Mouse (Mus musculus): ENCODE results near the gene Wnt5b.

The Wnt5b gene

DNA sequence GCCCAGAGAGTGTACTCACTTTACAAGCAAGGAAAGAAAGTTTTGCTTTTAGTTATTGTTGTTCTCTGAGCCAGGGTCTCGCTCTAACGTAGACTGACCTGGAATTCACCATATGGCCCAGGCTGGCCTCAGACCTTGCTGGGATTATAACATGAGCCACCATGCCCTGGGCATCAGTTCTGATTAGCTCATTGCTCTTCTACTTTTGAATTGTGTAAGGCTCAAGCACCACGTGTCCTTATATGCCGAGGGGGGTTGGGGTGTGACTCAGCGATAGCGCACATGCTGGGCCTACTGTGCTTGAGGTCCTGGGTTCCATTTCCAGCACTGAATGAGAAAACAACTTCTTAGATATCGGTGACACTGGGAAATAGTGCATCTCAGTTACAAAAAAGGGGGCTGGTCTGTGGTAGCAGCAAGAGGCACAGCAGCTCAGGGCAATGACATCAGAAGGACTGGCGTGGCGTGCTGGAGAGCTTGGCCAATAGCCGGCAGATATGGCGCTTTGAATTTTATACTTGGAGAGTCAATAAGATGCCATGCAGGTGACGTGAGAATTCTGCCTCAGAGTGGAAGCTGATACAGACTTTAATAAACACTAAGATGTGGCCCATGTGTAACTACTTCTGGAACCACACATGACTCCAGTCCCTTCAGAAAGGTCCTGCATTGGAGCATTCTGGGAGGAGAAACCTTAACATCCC is 57.6 kb downstream of the Wnt5b start:
- no peak for DNase-seq (ENCODE audit: low spot score in 2 of 2)

DNA sequence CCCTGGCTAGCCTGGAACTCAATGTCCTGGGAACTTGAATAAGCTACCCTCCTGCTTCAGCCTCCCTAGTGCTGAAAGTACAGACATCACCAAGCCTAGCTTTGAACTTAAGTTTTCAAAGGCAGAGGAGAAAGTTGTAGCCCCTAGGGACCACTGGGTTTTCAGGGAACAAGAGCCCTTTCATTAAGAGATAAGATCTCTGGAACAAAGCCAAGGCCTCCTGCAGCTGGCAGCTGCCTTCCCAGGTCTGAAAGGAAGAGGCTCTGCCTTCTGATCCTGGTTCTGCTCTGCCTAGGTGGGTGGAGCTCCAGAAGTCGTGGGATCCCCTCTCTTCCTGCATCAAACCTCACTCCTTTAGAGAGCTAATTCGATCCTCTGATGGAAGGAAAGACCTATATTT is 58.7 kb downstream of the Wnt5b start:
- DNase-seq (ENCODE audit: low spot score in 2 of 2): no peak

DNA sequence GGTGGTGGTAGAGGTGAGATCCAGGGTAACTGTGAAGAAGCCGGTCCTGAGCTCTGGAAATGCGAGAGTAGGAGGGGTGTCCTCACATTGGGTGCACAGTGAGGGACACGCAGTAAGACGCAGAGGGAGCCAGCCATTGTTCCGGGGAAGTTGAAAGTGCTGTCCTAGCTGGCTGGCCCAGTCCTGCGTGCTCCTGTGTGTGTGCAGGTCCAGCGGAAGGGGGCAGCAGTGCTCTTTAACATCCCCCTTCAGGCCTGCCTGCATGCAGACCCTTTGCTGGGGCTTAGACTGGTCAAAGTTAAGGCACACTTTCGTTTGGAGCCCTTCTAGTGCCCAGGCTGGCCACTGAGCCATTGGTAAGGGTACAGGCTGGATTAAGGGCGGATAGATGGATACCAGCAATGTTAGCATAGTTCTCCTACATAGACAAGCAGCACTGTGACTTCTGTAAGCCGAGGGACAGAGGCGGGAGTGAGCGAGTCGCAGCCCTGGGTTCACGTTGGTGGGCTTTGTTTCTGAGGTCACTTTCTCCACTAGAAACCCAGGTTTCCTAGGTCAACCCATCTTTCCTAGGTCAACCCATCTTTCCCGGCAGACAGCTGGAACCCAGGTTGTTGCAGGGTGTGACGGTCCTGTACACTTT is 61.1 kb downstream of the Wnt5b start:
- no peak for DNase-seq (ENCODE audit: low spot score in 2 of 2)

DNA sequence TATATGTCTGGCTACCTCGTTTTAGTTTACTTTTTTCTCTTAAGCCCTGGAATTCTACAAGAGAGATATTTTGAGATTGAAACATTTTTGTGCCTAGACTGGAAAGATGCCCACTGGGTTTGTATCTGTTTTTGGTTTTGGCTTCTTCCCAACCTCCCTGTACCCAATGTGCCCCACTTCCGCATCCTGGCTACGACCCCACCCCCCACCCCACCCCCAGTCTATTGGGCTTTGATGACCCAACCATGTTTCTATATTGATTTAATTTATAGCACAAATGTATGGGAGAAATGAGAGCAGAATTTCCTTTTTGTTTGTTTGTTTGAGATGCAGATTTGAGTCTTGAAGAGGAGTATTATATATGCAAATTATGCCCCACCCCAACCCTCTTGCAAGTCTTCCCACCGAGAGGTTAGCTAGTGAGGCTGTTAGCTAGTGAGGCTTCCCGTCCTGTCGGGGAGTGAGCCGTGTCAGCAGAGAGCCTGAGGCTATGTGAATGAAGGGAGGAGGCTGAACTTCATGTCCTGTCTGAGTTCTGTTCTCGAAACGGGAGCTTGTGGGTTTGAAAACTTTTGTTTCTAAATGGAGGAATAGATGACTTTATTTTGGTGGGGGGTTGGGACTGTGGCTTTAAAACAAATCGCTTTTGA is 62.3 kb downstream of the Wnt5b start:
- peak; percentile 18 to 37 for DNase-seq (ENCODE audit: low spot score in 2 of 2)

DNA sequence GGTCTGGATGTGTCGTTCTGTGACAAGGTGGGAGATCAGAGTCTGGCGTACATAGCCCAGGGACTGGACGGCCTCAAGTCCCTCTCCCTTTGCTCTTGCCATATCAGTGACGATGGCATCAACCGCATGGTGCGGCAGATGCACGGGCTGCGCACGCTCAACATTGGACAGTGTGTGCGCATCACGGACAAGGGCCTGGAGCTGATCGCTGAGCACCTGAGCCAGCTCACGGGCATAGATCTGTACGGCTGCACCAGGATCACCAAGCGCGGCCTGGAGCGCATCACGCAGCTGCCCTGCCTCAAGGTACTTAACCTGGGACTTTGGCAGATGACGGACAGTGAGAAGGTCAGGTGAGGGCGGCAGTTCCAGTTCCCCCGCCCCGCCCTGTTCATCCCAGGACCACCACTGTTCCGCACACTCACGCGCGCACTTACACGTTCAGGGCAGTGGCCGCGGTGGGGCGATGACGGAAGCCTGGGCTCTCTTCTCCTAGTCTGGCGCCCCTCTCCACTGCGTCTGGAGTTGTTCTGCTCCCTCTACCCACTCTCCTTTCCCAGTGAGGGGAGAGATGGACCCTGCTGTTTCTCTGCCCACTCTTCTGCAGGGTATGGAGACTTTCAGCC is 63.3 kb downstream of the Wnt5b start:
- DNase-seq (ENCODE audit: low spot score in 2 of 2): peak in 1 of 2 experiments; percentile 20

DNA sequence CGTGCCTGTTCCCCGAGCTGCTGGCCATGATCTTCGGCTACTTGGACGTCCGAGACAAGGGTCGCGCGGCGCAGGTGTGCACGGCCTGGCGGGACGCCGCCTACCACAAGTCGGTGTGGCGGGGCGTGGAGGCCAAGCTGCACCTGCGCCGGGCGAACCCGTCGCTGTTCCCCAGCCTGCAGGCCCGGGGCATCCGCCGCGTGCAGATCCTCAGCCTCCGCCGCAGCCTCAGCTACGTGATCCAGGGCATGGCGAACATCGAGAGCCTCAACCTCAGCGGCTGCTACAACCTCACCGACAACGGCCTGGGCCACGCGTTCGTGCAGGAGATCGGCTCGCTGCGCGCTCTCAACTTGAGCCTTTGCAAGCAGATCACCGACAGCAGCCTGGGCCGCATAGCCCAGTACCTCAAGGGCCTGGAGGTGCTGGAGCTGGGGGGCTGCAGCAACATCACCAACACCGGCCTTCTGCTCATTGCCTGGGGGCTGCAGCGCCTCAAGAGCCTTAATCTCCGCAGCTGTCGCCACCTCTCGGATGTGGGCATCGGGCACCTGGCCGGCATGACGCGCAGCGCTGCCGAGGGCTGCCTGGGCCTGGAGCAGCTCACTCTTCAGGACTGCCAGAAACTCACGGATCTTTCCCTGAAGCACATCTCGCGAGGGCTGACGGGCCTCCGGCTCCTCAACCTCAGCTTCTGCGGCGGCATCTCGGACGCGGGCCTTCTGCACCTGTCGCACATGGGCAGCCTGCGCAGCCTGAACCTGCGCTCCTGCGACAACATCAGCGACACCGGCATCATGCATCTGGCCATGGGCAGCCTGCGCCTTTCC is 64.1 kb downstream of the Wnt5b start:
- DNase-seq (ENCODE audit: low spot score in 2 of 2): peak; percentile 63 to 66

DNA sequence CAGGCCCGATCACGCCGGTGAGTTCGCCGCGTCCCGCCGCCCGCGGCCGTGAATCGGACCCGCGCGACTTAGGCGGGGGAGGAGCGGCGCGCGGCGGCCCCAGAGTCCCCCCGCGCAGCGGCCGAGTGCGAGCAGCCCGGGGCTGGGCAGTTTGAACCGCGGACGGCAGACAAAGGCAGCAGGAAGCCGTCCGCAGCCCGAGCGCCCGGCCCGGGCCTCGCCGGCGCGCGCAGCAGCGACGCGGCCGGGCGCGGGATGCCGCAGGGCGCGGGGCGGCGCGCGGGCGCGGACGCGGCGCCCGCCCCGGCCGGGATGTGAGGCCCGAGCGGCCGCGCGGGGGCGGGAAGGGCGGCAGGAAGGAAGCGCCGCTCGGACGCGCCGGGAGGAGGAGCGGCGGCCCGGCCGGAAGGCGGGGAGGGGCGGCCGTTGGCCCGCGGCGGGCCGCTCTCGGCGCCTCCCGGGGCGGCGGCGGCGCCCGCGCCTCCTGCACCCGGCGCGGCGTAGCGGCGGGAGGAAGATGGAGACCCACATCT is 64.7 kb downstream of the Wnt5b start, which contains the start of gene Fbxl14:
Gene Fbxl14, plus strand, starts transcription at position 326 of the 533 bp plus-strand sequence.
- DNase-seq (ENCODE audit: low spot score in 2 of 2): peak; percentile 74 to 75

DNA sequence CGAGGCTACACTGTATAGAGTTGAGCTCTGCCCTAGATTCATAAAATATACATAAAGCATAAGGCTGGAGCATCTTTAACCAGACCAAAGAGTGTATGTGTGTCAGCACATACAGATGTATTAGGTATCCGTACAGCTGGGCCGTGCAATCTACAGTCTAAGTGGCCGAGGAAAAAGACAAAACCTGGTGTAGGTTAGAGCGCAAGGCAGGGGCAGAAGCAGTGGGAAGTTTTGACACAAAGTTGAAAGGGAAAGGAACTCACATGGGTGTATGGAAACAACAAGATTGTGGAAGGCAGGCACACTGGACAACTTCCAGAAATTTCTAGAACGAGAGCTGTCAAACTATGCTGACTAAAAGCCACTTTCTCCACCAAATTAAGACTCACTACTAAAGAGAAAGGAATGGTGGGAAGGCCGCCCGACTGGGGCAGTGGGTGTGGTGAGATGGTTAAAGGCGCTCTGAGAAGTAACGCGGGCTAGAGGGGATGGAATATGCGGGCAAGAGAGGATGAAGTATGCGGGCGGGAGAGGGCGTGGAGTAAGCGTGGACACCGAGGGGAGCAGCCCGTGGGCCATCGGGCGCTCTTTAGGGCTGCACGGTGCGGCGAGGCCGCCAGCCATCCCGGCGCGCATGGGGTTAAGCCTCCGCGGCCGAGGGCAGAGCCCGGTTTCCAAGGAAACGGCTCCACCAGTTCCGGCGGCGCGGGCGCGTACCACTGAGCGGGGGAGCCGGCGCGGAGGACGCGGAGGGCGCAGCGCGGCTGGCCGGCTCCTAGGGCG is 65.4 kb downstream of the Wnt5b start:
- DNase-seq (ENCODE audit: low spot score in 2 of 2): peak; percentile 78 to 81

DNA sequence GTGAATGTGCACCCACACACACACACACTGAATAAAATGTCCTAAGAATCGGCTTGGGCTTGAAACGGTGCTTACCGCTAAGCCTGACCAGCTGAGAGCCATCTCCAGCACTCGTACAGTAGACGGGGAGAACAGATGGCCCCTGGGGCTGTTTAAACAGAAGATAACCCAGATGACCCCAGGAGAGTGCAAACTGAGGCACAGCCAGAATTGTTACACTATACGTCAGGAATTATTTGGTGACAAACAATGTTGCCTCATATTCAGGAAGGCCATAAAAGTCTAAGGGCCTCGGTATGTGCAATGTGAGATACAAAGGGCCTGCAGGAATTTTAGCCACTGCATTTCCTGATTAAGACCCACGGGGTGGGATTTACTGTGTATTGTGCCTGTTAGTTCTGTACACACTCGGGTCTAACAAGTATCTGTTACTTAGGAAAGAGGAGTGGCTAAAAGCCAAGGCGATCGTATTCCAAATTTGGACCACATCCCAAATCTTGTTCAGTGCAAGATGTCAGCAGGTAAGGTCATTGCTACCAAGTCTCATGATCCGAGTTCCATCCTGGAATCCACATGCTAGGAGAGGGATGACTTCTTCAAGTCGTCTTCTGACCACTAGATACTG is 66.3 kb downstream of the Wnt5b start:
- DNase-seq (ENCODE audit: low spot score in 2 of 2): no peak

DNA sequence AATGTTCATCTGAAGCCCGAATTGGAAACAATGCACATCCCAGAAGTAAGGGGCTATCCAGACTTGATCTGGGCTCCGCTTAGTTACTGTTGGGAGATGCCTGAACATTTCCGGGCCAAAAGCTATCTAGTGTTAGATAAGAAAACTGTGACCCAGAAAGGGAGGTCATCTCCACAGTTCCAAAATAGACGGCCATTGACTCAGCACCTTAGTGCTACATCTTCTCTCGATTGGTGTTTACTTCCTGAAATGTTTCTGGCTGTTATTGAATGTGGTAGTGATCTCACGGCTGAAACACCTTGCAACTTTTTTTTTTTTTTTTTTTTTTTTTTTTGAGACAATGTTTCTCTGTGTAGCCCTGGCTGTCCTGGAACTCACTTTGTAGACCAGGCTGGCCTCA is 68.2 kb downstream of the Wnt5b start:
- no peak for DNase-seq (ENCODE audit: low spot score in 2 of 2)

DNA sequence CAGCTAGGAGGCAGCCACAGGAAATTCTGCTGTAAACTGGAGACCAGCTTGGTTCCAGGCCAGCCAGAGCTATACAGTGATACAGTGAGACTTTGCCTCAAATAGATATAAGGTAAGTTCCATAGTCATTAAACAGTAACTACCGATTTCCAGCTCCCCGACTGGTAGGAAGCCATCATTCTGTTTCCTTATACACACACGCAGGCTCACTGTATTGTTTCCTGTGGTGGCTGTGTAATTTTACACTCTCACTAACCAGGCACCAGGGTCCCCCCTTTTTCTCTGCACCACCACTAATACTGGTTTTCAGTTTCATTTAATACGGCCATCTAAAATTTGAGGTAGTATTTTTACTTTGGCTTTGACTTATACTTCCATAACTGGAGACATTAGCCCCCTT is 70.2 kb downstream of the Wnt5b start:
- no peak for DNase-seq (ENCODE audit: low spot score in 2 of 2)

DNA sequence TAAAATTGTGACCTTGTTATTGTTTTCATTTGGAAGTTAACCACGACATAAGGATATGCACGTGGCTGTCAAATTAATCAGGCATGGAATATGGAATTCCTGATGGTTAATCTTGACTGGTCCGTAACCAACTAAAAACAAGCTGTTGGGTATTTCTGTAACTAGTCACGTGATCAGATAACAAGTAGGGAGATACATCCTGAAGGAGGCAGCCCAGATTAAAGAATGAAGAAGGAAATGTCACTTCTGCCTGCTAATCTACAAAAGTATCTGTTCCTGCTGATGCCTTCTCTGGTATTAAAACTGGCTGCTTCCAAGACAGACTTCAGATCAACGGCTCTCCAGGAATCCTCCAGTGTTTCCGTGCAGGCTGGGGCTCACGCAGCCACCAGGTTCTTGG is 70.7 kb downstream of the Wnt5b start:
- DNase-seq (ENCODE audit: low spot score in 2 of 2): no peak

DNA sequence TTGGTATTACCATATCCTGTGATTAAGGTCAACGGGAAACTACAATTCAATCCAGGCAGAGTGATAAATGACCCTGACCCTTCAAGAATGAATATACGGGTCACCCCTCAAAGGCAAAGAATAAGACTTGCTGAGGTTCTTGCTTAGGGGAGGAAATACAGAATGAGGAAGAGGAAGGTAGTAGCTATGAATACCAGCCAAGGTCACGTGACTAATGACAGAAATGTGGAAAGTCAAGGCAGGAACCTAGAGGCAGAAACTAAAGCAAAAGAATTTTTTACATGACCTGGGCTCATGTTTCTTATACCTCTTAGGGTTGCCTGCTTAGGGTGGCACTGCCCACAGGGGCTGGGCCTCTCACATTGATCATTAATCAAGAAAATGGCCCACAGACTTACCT is 71.4 kb downstream of the Wnt5b start:
- no peak for DNase-seq (ENCODE audit: low spot score in 2 of 2)

DNA sequence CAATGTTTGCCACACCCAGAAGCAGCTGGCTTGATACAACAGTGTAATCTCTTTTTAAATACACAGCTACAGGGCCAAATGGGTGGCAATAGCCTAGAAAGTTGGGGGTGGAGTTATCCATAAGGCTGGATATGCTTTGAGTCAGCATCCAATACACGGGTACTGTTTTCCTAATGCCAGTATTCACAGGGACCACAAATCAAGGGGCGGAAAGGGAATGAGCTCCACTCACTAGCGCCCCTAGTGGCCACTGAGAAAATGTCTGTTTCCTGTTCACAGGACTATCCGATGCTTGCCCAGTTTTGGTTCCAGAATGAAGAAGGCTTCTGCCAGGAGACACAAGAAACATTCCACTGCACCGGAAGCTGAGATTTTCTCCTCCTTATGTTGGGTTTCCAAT is 72.0 kb downstream of the Wnt5b start:
- peak; percentile 40 to 53 for DNase-seq (ENCODE audit: low spot score in 2 of 2)

DNA sequence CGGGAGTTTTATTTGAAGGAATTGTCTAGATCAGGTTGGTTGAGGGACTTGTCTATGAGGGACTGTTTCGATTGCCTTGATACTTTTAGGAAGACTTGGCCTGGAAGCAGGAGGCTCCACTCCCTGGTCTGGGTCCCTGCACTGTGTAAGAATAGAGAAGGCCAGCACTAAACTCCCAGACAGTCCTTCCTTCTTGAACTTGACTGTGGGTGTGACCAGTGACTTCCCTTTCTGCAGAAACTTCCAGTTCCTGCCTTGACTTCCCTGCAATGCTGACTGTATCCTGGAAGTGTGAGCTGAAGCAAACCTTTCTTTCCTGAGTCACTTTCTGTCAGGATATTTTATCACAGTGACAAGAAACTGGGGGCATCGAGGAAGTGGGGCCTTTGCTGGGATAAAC is 73.4 kb downstream of the Wnt5b start:
- no peak for DNase-seq (ENCODE audit: low spot score in 2 of 2)

DNA sequence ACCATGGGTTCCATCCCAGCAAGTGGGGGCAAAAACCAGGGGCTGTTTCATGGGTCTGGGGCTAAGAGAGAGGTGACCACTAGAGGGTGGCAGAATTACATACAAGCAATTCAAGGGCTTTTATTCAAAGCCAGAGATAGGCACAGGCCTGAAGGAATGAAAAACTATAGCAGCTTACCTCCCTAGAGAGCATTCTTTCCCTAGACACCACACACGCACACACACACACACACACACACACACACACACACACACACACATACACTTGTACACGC is 76.4 kb downstream of the Wnt5b start:
- DNase-seq (ENCODE audit: low spot score in 2 of 2): no peak

DNA sequence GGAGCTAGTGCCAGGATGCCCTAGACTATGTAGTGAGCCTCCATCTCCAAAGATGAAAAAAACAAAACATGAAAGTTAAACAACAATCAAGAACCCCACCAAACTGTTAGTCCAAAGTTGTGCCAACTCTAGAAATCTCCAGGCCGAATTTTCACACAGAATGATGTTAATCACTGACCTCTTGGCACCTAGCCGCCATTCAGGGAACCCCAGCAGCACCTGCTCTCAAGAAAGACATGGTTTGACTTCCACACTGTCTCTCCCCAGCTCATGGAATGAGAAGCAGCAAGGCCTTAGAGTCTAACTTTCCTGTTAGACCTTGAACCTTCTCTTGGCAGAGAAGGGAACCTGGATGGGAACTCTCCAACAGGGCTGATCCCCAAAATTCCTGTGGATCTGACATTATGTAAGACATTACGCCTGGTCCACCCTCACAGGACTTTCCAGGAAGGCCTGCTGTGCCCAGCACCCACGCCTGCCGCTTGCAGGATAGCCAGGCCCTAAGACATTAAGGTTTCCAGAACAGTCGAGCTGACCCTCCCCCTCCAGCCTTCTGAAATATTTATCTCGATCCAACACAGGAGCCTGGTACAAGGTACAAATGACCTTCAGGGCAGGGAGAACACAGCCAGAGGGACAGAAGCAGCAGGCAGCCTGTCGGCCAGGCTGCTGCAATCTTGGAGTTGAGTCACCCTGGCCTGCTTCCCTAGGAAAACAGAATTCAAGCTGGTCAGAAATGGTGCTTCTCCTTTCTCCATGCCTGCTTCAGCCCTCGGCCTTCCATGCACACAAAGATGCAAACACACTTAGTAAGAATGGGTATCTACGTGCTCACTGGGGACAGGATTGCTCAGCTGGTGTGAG is 77.0 kb downstream of the Wnt5b start:
- no peak for DNase-seq (ENCODE audit: low spot score in 2 of 2)

DNA sequence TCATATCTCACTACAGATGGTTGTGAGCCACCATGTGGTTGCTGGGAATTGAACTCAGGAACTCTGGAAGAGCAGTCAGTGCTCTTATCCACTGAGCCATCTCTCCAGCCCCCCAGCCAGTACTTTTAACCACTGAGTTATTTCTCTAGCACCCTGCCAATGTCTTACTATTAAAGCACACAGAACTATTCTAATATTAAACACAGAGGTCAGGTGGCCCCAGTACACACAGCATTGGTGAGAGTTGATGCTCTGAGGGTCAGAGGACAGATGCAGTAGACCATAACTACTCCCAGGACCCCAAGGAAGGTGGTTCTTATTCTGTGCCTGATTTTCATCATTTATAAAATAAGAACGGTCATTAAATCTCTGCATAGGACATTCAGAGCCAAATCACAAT is 78.0 kb downstream of the Wnt5b start:
- DNase-seq (ENCODE audit: low spot score in 2 of 2): no peak

DNA sequence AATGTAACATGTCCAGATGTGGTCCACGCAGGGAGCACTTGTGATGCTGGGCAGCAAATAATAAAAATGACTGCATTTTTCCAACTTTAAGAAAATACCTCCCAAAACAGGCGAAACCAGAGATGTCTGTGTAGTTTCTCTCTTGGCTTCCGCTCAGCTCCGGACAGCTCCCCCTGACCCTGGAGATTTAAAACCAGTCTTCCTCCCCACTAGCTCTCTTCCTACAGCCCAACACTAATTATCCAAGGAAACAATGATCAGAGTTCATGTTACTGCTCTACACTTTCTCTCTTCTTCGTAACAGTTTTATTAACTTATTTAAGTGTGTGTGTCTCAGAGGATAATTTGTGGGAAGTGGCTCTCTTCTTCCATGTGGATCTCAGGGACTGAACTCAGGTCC is 83.8 kb downstream of the Wnt5b start:
- no peak for DNase-seq (ENCODE audit: low spot score in 2 of 2)

DNA sequence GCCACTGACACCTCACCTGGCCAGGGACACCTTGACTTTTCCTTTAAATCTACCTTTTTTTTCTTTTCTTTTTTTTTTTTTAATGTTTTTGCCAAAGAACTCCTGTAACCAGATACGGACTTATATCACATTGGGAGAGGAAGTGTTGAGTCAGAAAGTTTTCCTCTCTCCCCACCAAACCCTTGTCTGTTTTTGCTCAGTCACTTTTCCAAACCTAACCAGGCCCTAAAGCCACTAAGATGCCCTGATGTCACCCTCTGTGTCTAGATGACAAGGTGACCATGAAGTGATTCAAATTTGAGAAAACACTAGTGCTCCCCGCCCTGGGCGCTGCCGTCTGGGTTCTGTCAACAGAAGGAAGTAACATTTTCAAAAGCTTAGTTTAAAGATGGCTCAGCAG is 85.1 kb downstream of the Wnt5b start:
- DNase-seq (ENCODE audit: low spot score in 2 of 2): no peak

Data from natural killer cell, adult 2 months (primary cell).